Mouse (Mus musculus) heart, postnatal 4 days (tissue): Measurements from ENCODE around the gene Mageb5. TPM values are rescaled to one million over a fixed set of nuclear protein-coding genes. Genes with fewer than 3 reads are reported as not detected.
"Not testable (repeated sequence)": the region's sequence is repeated elsewhere in the genome, so short reads cannot be mapped to it uniquely, and the experiment has no call there.

Source experiments
- DNase-seq: peaks from one replicate; pipeline ENCODE4 v3.0.0; 2021
- total RNA-seq, 2 experiments: library from RNA; stranded (reverse); gene quantifications; 2 replicates each; pipeline ENCODE4 v1.2.3; 2021

Mageb5 gene
- not detected for total RNA-seq

DNA sequence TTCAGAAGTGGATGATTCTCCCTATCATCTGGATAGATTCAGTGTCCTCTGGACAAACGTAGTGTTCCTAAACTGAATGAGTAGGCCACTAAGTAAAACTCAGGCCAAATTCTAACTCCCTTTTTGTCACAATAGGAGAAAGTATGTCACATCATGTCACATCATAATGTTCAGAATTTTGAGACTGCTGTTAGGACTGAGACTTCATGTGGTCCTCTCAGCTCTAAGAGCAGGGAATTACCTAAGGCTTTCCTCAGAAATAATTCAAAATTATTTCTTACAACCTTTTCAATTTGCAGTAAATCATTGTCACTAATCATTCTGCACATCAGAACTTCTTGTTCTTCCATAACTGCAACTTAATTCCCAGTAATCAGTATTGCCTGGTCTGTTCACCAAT, at the start of gene Mageb5:
Gene Mageb5 (minus strand): TSS at position 101 of the 400 bp plus-strand sequence.
- not testable (repeated sequence) for DNase-seq

- not testable (repeated sequence) for DNase-seq
These were observed 23.1 kb downstream of the Mageb5 start for GRCm38 (mm10) chrX:91759591-91760226.

Other genes with a start within 250 kb of the Mageb5 start
- not detected for gene 1700084M14Rik, start 207.1 kb downstream of the Mageb5 start, total RNA-seq
- not detected for gene Gm14781, start 150.8 kb downstream of the Mageb5 start, total RNA-seq
- not detected for gene Mageb1, start 233.3 kb upstream of the Mageb5 start, total RNA-seq